Mouse (Mus musculus): ENCODE results near the gene Gm21094.
"Not testable (repeated sequence)": the region's sequence is repeated elsewhere in the genome, so short reads cannot be mapped to it uniquely, and the experiment has no call there.

Gm21094 gene

GRCm38 (mm10) chrY:32620343-32620742 lies at the start of gene Gm21094:
Gene Gm21094, minus strand, starts transcription at chrY:32620443.
- not testable (repeated sequence) for DNase-seq (ENCODE audit: low read depth, low spot score)

Data from embryo, embryonic 11.5 days (tissue).